Mouse (Mus musculus): ENCODE results near the gene 4930544D05Rik.

The 4930544D05Rik gene

GRCm38 (mm10) chr11:70598451-70598953, 17.1 kb upstream of the 4930544D05Rik start:
- DNase-seq (ENCODE audit: low read depth, low spot score): no peak

GRCm38 (mm10) chr11:70605024-70605566, 10.6 kb upstream of the 4930544D05Rik start:
- DNase-seq (ENCODE audit: low read depth, low spot score): peak; percentile 84

GRCm38 (mm10) chr11:70606717-70607116, 8.9 kb upstream of the 4930544D05Rik start:
- DNase-seq (ENCODE audit: low read depth, low spot score): no peak

DNA sequence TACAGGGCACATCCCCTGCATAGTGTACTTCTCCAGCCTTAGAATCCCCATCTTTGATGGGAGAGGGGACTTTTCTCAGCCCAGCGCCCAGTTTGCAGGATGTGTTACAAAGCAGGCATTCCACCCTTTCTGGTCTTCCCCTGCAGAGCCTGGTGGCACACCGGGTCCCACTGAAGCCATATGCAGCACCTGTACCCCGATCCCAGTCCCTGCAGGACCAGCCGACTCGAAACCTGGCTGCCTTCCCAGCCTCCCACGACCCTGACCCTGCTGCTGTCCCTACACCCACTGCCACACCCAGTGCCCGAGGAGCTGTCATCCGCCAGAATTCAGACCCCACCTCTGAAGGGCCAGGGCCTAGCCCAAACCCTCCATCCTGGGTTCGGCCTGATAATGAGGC, 8.0 kb upstream of the 4930544D05Rik start:
- no peak for DNase-seq (ENCODE audit: low read depth, low spot score)

DNA sequence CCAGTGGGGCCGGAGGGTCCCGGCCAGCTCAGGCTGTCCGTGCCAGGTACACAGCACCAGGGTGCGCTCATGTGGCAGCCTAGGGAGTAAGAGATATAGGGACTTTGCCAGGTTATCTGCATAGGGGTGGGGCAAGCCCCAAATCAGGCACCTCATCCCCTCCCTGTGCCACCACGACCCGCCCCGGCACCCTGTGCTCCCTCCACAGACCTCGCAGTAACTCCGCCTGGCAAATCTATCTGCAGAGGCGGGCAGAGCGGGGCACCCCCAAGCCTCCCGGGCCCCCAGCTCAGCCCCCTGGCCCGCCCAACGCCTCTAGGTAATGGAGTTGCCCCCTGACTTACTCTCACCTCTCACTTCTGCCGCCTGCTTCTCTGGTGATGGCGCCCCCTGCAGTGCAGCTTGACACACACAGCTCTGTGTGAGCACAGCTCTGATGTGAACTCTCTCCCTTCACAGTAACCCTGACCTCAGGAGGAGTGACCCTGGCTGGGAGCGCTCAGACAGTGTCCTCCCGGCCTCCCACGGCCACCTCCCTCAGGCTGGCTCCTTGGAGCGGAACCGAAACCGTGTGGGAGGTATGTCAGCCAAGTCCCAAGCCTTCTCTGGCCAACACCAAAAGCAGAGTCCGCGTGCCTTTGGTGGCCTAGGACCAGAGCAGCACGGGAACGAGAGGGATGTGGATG, 7.1 kb upstream of the 4930544D05Rik start:
- DNase-seq (ENCODE audit: low read depth, low spot score): no peak

- DNase-seq (ENCODE audit: low read depth, low spot score): peak; percentile 40
Observed at GRCm38 (mm10) chr11:70610752-70611151, 4.9 kb upstream of the 4930544D05Rik start.

GRCm38 (mm10) chr11:70612505-70612904, 3.1 kb upstream of the 4930544D05Rik start:
- no peak for DNase-seq (ENCODE audit: low read depth, low spot score)

DNA sequence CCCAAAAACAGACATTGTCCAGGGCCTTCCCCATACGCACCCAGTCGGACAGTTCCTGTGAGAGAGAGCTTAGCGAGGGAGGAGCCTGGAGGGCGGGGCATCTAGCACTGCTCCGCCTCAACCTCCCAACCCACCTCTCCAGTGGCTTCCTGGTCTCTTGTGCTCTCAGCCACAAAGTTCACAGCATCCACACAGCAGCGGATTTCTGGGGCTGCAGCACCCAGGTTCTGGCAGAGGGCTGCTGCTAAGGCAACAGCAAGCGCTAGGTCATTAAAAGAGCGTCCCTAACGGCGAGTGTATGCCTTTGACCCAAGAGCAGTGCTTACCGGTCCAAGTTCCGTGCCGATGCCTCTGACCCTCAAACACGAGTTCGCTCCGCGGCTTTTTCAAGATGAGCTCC, 574 bp upstream of the 4930544D05Rik start:
- DNase-seq (ENCODE audit: low read depth, low spot score): no peak

- DNase-seq (ENCODE audit: low read depth, low spot score): no peak
Observed at GRCm38 (mm10) chr11:70619101-70619500, 3.5 kb downstream of the 4930544D05Rik start, which contains the start of gene Chrne. Chrne (minus strand) TSS chr11:70619216.

- peak; percentile 19 for DNase-seq (ENCODE audit: low read depth, low spot score)
Observed at GRCm38 (mm10) chr11:70621972-70622814, 6.5 kb downstream of the 4930544D05Rik start.

DNA sequence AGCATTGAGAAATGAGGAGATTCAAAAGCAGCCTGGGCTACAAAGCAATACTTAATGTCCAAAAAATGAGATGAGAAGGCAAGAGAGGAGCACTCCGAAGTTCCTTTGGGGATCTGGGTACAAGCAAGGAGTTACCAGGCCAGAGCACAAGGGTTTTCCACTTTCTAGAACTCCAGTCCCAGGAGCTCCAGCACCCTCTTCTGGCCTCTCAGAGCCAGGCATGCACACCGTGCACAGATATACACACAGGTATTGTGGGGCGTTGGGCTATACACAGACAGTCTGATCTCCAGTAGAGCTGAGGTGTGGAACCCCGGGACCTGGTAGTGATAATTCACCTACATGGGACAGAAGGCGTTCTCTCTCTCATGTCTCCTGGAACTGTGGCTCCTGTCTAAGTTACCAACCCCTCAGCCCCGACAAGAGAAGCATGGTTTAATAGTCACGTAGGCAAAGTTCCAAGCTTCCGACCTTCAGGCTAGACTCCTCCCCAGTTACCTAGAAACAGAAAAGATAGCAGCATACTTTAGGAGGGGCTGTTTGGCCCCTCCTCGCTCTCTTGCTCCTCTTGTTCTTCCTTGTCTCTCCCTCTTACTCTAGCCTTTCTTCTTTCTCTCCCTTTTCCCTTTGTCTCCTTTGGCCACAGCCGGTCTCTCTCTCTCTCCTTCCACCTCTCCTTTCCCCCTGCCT, 7.5 kb downstream of the 4930544D05Rik start:
- peak; percentile 42 for DNase-seq (ENCODE audit: low read depth, low spot score)

- peak; percentile 73 for DNase-seq (ENCODE audit: low read depth, low spot score)
Observed at GRCm38 (mm10) chr11:70625473-70625872, 9.8 kb downstream of the 4930544D05Rik start.

- no peak for DNase-seq (ENCODE audit: low read depth, low spot score)
Observed at GRCm38 (mm10) chr11:70626877-70627276, 11.2 kb downstream of the 4930544D05Rik start.

- no peak for DNase-seq (ENCODE audit: low read depth, low spot score)
Observed at GRCm38 (mm10) chr11:70628431-70628830, 12.8 kb downstream of the 4930544D05Rik start.

- DNase-seq (ENCODE audit: low read depth, low spot score): peak; percentile 80
Observed at GRCm38 (mm10) chr11:70629557-70629956, 13.9 kb downstream of the 4930544D05Rik start.

GRCm38 (mm10) chr11:70630129-70630528, 14.5 kb downstream of the 4930544D05Rik start:
- DNase-seq (ENCODE audit: low read depth, low spot score): no peak

DNA sequence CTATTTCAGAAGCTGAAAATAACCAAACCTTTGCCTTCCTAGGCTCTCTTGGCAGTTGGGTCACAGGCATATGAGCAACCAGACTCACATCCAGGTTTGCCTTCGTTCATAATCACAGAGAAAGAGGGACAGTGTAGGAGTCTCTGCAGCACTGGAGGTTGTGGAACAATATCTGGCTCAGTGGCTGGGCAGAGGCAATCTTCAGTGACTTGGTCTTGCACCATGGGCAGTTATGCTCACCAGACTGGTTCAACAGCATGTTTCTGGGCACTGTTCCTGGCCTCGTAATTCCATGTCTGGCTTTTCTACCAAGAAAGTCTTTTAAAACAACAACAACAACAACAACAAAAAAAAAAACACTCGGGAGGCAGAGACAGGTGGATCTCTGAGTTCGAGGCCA, 20.0 kb downstream of the 4930544D05Rik start:
- no peak for DNase-seq (ENCODE audit: low read depth, low spot score)

DNA sequence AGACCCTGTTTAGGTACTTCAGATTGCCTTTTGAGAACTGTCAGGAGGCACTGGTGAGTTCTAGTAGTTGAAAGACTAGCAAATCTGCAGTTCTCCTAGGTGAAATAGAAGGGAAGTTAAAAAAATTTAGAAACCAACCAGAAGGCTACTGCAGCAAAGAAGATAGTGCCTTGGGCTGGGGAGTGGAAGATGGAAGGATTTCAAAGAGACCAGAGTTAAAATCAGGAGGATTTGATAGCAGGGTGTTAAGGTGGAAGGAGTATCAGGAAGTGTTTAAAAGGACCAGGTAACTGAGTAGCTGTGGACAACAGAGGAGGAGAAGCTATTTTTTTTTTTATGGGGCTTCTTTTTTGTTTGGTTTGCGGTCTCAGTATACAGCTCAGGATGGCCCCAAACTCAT, 22.1 kb downstream of the 4930544D05Rik start:
- DNase-seq (ENCODE audit: low read depth, low spot score): no peak

DNA sequence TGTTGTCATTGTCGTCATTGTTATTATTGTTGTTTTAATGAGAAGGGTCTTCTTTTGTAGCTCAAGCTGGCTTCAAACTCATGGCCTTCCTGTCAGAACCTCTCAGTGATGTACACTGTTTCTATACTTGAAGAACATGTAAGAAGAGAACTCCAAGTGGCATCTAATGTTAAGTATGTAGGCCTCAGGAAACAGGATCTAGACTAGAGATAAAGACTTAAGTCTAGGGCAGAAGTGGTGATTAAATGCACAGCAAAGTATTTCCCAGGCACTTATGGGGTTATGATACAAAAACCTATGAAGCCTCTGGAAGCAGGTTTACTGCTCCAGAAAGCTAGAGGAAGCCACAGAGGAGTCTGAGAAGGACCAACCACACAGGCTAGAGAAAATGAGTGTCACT, 22.6 kb downstream of the 4930544D05Rik start:
- DNase-seq (ENCODE audit: low read depth, low spot score): no peak

DNA sequence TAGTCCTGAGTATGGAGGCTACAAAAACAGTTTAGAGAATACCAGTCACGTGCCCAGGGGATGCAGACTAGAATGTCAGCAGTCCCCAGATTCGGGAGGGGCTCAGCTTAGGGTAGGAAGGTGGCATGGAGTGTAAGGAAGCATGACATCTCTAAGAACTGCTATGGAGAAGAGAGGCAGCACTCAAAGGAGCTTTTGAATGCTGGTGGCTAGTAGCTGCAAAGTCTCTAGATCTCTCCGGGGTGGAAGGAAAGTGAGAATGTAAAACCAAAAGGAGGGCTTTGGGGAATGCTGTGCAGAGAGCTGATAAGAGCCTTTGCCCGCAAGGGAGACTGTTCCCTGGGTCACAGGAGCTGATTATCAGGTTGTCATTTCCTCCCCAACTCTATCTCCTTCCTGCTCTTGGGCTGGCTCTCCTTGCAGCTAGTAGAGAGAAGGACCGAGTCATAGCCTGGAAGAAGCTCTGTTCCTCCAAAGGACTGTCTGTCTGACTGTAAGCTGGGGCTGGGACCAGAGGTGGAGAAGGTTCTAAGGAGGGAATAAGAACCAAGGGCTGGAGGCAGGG, 23.1 kb downstream of the 4930544D05Rik start, which contains the start of gene Gp1ba:
TSS of gene Gp1ba (plus strand) at position 409 of the 565 bp plus-strand sequence.
- DNase-seq (ENCODE audit: low read depth, low spot score): no peak

DNA sequence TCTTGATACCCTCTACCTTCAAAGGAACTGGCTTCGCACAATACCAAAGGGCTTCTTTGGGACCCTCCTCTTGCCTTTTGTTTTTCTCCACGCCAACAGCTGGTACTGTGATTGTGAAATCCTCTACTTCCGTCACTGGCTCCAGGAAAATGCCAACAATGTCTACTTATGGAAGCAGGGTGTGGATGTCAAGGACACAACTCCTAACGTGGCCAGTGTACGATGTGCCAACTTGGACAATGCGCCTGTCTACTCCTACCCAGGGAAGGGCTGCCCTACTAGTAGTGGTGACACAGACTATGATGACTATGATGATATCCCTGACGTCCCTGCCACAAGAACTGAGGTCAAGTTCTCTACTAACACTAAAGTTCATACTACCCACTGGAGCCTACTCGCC, 24.3 kb downstream of the 4930544D05Rik start:
- DNase-seq (ENCODE audit: low read depth, low spot score): no peak
